Mouse (Mus musculus) heart, embryonic 15.5 days (tissue): ENCODE results near the gene Acd. TPM values are rescaled to one million over a fixed set of nuclear protein-coding genes. Genes with fewer than 3 reads are reported as not detected.

Source experiments
- ATAC-seq: fragments of 200-750 bp; cut with Nextera tagmentation; replicated peaks from 2 replicates; pipeline ENCODE4 v1.8.0; 2017; ENCODE audit warnings: low read depth, moderate TSS enrichment; ENCODE audit not compliant: insufficient number of reproducible peaks, insufficient read depth, low FRiP score
- H3K27ac ChIP-seq: fragments of 300-500 bp; sonication (generic); 2 replicates; pipeline ENCODE4 v1.5.1; 2015; ENCODE audit warnings: mild to moderate bottlenecking, inconsistent platforms
- H3K27me3 ChIP-seq: fragments of 300-500 bp; sonication (generic); 2 replicates; pipeline ENCODE4 v1.6.1; 2015; ENCODE audit warnings: inconsistent platforms
- H3K36me3 ChIP-seq: fragments of 300-500 bp; sonication (generic); 2 replicates; pipeline ENCODE4 v1.6.1; 2015; ENCODE audit warnings: mild to moderate bottlenecking, inconsistent platforms
- H3K4me1 ChIP-seq: fragments of 300-500 bp; sonication (generic); replicated peaks from 2 replicates; pipeline ENCODE4 v1.6.1; 2015; ENCODE audit warnings: inconsistent platforms
- H3K4me2 ChIP-seq: fragments of 300-500 bp; sonication (generic); 2 replicates; pipeline ENCODE4 v1.6.1; 2015; ENCODE audit warnings: inconsistent platforms, mild to moderate bottlenecking, moderate library complexity
- H3K4me3 ChIP-seq: fragments of 300-500 bp; sonication (generic); 2 replicates; pipeline ENCODE4 v1.5.1; 2015; ENCODE audit warnings: mild to moderate bottlenecking, inconsistent platforms
- H3K9ac ChIP-seq: fragments of 300-500 bp; sonication (generic); 2 replicates; pipeline ENCODE4 v1.6.1; 2015; ENCODE audit warnings: mild to moderate bottlenecking, inconsistent platforms
- H3K9me3 ChIP-seq: fragments of 300-500 bp; sonication (generic); replicated peaks from 2 replicates; pipeline ENCODE4 v1.6.1; 2016; ENCODE audit warnings: inconsistent platforms
- WGBS: fragments of 180-500 bp; shearing (Covaris S2); methylation state at CpG from one replicate; pipeline ENCODE4 v1.1.7; 2015; ENCODE audit warnings: mixed read lengths; 5-methylcytosine and 5-hydroxymethylcytosine counted together
- polyA plus RNA-seq: library from polyadenylated mRNA; unstranded; fragments of >200 nt; fragmentation: Nextera tagmentation; extraction: Ambion mirVana; gene quantifications from 2 replicates; pipeline ENCODE4 v1.2.1, GENCODE M21; 2015

The Acd gene
- 33.7 and 43.3 TPM in 2 replicates for polyA plus RNA-seq

DNA sequence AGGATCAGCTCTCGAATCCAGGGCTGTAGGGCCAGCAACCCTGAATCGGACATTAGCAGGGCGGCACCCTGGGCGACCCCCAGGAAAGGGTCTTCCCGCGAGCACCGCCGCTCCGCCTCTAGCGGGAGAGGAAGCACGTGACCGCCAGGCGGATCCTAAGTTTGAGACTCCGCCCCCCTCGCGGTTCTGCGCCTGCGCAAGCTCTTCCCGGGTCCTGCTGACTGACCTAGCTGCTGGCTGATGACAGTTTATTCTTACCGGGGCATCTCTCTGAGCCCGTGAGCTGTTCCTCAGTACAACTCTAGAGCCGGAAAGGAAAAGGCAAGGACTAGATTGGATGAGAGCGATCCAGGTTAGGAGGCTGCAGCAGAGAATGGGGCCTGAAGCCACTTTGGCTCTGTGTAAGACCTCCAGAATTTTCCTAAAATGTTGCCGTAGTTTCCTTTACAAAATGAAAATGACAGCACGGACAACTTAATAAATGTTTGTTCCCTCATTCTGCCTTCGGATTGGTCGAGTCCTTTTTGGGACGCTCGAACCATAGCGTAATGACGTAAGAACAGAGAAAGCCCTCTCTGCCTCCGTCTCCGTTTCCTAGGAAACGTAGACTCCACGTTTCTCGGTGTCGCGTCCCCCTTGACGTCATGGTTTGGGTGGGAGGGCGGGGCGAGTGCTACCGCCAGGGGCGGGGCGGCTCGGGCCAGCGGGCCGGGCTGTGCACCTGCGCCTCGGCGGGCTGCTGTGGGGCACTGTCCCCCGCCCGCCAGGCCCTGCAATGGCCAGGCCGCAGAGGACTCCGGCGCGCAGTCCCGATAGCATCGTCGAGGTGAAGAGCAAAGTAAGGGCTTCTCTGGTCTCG lies at the start of gene Acd, which contains the start of gene Pard6a:
Acd (minus strand) TSS at position 137 of the 859 bp plus-strand sequence.
Pard6a (plus strand) TSS at position 183 of the 859 bp plus-strand sequence.
- Histone ChIP-seq H3K27me3 (no peaks in the 10 kb centered on the region), H3K9me3 (no peaks in the 10 kb centered on the region), H3K4me2 (peak within 1 kb of the TSS; percentile 91), H3K36me3 (peaks cover 30% of the 10 kb centered on the region; the same call in 1 of the 2 replicates), H3K9ac (peak within 1 kb of the TSS; percentile 70), H3K27ac (peak within 1 kb of the TSS; percentile 95), H3K4me3 (peak within 1 kb of the TSS; percentile 80), H3K4me1 (peaks cover 17% of the 10 kb centered on the region)
- ATAC-seq: peak; percentile 79
- WGBS: under 1% methylated on average over 60 of the region's 60 CpGs

DNA sequence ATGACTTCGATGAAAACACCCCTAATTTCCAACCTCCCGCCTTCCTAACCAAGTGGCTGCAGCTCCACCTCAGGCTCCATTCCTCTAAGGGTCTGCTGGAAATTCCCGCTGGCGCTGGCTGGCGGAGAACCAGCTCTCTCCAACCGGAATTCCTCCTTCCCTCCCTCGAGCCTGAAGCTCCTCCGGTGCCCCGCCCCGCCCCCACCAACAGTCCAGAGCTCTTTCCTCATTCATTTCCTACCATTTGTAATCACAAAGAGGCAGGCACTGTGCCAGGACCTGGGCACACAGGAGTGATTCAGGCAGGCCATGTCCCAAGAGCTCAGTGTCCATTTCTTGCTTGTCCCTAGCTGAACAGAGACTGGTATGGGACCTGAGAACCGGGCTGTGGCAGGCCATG lies 49.7 kb upstream of the Acd start:
- Histone ChIP-seq H3K27me3 (no peaks in the 10 kb centered on the region), H3K9me3 (no peaks in the 10 kb centered on the region), H3K36me3 (no peaks in the 10 kb centered on the region), H3K4me1 (peaks cover 27% of the 10 kb centered on the region), H3K27ac (peak overlapping the region; percentile 46), H3K9ac (peak overlapping the region; percentile 19; the same call in 1 of the 2 replicates), H3K4me3 (no peak overlapping the region), H3K4me2 (peak overlapping the region; percentile 52)
- 4% methylated on average over 11 of the region's 11 CpGs for WGBS
- ATAC-seq: peak; percentile 82

DNA sequence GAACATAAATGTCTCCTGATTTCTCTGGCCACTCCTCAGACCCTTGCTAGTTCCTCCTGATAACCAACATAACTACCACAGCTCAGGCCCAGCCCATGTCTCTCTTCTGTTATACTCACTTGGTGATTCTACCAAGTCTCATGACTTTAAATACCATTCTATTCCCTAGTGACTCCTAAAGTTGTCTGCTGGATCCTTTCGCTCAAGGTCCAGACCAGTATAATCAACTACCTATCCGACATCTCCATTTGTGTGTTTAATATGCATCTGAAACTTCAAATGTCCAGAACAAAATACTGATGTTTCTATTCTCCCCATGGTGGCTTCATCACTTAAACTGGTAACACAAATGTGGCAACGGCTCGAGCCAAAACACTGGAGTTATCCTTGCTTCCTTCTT lies 42.4 kb upstream of the Acd start:
- WGBS: 71% methylated on average over 4 of the region's 4 CpGs

DNA sequence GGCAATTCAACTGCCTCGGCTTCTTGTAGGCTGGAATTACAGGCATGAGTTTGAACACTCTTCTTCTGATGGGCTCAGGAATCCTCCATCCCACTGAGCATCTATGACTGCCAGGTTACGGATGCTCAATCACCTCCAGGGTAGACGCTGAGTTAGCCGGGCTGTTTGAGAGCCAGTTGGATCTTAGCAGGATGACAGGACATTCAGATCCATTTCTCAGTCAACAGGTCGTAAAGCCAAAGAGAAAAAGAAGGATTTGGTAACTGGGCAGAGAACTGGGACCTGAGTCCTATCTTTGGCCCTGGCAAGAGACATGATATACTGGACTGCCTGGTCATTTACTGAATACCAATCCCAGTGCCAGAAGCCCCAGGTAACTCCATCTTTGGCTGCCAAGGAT lies 38.3 kb upstream of the Acd start:
- Histone ChIP-seq H3K9ac (no peak overlapping the region), H3K27me3 (no peaks in the 10 kb centered on the region), H3K27ac (no peak overlapping the region), H3K4me2 (no peak overlapping the region), H3K36me3 (no peaks in the 10 kb centered on the region), H3K4me1 (0 out of 2 replicates have a peak, but pooled peaks cover 3% of the 10 kb centered on the region), H3K9me3 (no peaks in the 10 kb centered on the region), H3K4me3 (no peak overlapping the region)
- whole genome bisulfite sequencing: 90% methylated on average over 5 of the region's 5 CpGs
- ATAC-seq: no peak

More for the DNA sequence above, 42.4 kb upstream of the Acd start:
- H3K4me2 ChIP-seq: no peak overlapping the region
- no peaks in the 10 kb centered on the region for H3K9me3 ChIP-seq
- H3K27me3 ChIP-seq: no peaks in the 10 kb centered on the region
- peaks cover 9% of the 10 kb centered on the region; the same call in 1 of the 2 replicates for H3K4me1 ChIP-seq
- H3K36me3 ChIP-seq: no peaks in the 10 kb centered on the region
- no peak overlapping the region for H3K9ac ChIP-seq
- no peak for ATAC-seq
- H3K4me3 ChIP-seq: no peak overlapping the region
- no peak overlapping the region for H3K27ac ChIP-seq

DNA sequence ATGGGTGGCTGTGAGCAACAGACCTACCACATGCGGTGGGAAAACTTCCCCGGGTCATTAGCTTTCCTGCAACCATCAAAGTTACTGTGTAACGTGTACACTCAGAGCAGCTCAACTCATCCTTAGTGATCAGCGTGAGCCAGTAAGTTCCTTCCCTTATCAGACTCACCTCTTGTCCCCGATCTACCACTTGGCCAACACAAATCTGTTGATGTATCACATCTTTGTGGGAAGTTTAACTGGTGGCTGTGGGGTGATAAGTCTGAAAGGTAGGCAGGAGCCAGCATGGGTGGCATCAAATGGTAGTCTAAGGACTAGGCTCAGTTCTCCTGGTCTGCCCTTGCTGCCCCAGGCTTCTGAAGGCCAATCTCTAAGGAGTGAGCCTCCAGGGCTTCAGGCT lies 31.3 kb upstream of the Acd start:
- Histone ChIP-seq H3K4me2 (no peak overlapping the region), H3K9me3 (no peaks in the 10 kb centered on the region), H3K27me3 (no peaks in the 10 kb centered on the region), H3K4me1 (no peaks in the 10 kb centered on the region), H3K4me3 (no peak overlapping the region), H3K27ac (no peak overlapping the region), H3K9ac (no peak overlapping the region), H3K36me3 (no peaks in the 10 kb centered on the region)
- no peak for ATAC-seq
- WGBS: 88% methylated on average over 5 of the region's 5 CpGs

- Histone ChIP-seq H3K4me3 (no peak overlapping the region), H3K4me1 (no peaks in the 10 kb centered on the region), H3K4me2 (0 out of 2 replicates have a peak overlapping the region, but pooled peaks have one; percentile 3), H3K27me3 (no peaks in the 10 kb centered on the region), H3K9me3 (no peaks in the 10 kb centered on the region), H3K9ac (no peak overlapping the region), H3K36me3 (no peaks in the 10 kb centered on the region), H3K27ac (peak overlapping the region; percentile 63)
- peak; percentile 84 for ATAC-seq
- 65% methylated on average over 18 of the region's 18 CpGs for WGBS
These were observed 26.7 kb upstream of the Acd start for GRCm38 (mm10) chr8:105727397-105728124.

- 70% methylated on average over 5 of the region's 5 CpGs for WGBS
- Histone ChIP-seq H3K4me2 (no peak overlapping the region), H3K9me3 (no peaks in the 10 kb centered on the region), H3K4me1 (no peaks in the 10 kb centered on the region), H3K9ac (no peak overlapping the region), H3K36me3 (no peaks in the 10 kb centered on the region), H3K27me3 (no peaks in the 10 kb centered on the region), H3K4me3 (no peak overlapping the region), H3K27ac (no peak overlapping the region)
- no peak for ATAC-seq
These were observed 24.8 kb upstream of the Acd start for GRCm38 (mm10) chr8:105725726-105726125.

GRCm38 (mm10) chr8:105722861-105723260 lies 22.0 kb upstream of the Acd start:
- WGBS: 89% methylated on average over 9 of the region's 9 CpGs
- Histone ChIP-seq H3K36me3 (no peaks in the 10 kb centered on the region), H3K27me3 (no peaks in the 10 kb centered on the region)

GRCm38 (mm10) chr8:105719637-105720036 lies 18.7 kb upstream of the Acd start:
- H3K9ac ChIP-seq: no peak overlapping the region
- H3K9me3 ChIP-seq: no peaks in the 10 kb centered on the region
- H3K27ac ChIP-seq: no peak overlapping the region
- no peaks in the 10 kb centered on the region for H3K4me1 ChIP-seq
- no peak for ATAC-seq
- WGBS: 74% methylated on average over 4 of the region's 4 CpGs
- H3K36me3 ChIP-seq: peaks cover 9% of the 10 kb centered on the region; the same call in 1 of the 2 replicates
- H3K4me2 ChIP-seq: no peak overlapping the region
- no peaks in the 10 kb centered on the region for H3K27me3 ChIP-seq
- H3K4me3 ChIP-seq: no peak overlapping the region

More at GRCm38 (mm10) chr8:105722861-105723260, 22.0 kb upstream of the Acd start:
- no peak overlapping the region for H3K9ac ChIP-seq
- no peak overlapping the region for H3K4me3 ChIP-seq
- H3K27ac ChIP-seq: no peak overlapping the region
- H3K9me3 ChIP-seq: no peaks in the 10 kb centered on the region
- no peaks in the 10 kb centered on the region for H3K4me1 ChIP-seq
- no peak overlapping the region for H3K4me2 ChIP-seq
- ATAC-seq: no peak

- no peak for ATAC-seq
- no peaks in the 10 kb centered on the region for H3K27me3 ChIP-seq
- H3K27ac ChIP-seq: no peak overlapping the region
- no peak overlapping the region for H3K9ac ChIP-seq
- no peaks in the 10 kb centered on the region for H3K9me3 ChIP-seq
- no peak overlapping the region for H3K4me3 ChIP-seq
- 89% methylated on average over 15 of the region's 15 CpGs for WGBS
- H3K4me1 ChIP-seq: no peaks in the 10 kb centered on the region
- H3K36me3 ChIP-seq: peaks cover 9% of the 10 kb centered on the region; the same call in 1 of the 2 replicates
- H3K4me2 ChIP-seq: no peak overlapping the region
These were observed 15.5 kb upstream of the Acd start for GRCm38 (mm10) chr8:105716302-105716945.

DNA sequence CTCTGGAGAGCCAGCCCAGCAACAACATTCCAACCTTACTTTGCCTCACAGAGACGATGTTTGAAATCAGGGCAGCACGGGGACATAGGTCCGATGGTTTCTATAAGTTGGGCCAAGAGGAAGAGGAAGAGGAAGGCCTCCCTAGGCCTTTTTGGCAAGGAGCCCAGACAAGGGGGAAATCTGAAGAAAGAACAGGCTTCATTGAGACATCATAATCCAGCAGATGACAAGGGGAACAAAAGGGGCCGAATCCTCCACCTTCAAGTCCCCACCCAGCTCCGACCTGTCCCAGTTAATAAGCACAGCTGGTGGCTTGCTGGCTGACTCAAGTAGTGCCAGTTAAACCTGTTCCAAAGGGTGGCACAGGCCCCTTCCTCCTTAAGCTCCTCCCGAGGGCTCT lies 14.1 kb upstream of the Acd start:
- H3K9ac ChIP-seq: no peak overlapping the region
- no peaks in the 10 kb centered on the region for H3K27me3 ChIP-seq
- H3K4me3 ChIP-seq: no peak overlapping the region
- 58% methylated on average over 6 of the region's 6 CpGs for WGBS
- H3K9me3 ChIP-seq: no peaks in the 10 kb centered on the region
- no peak overlapping the region for H3K4me2 ChIP-seq
- peak overlapping the region; percentile 58 for H3K27ac ChIP-seq
- peaks cover 9% of the 10 kb centered on the region; the same call in 1 of the 2 replicates for H3K36me3 ChIP-seq
- H3K4me1 ChIP-seq: no peaks in the 10 kb centered on the region
- ATAC-seq: 0 out of 2 replicates have a peak, but pooled peaks have one; percentile 16
